Mouse (Mus musculus) heart, adult 8-10 months (tissue): Measurements from ENCODE around the gene Cd300e. TPM values are rescaled to one million over a fixed set of nuclear protein-coding genes. Genes with fewer than 3 reads are reported as not detected.
"Not testable (repeated sequence)": the region's sequence is repeated elsewhere in the genome, so short reads cannot be mapped to it uniquely, and the experiment has no call there.

Experiments used
- DNase-seq: peaks from one replicate; pipeline ENCODE4 v3.0.0; 2022; ENCODE audit warnings: low spot score
- total RNA-seq, 4 experiments: library from RNA; stranded (reverse); gene quantifications; 2 replicates each; pipeline ENCODE4 v1.2.4; 2022

Gene Cd300e
- total RNA-seq, 4 experiments from 2014 or later = 0.25 to 0.40 (median 0.32) TPM

GRCm38 (mm10) chr11:115082196-115082595 is 20.2 kb upstream of the Cd300e start:
- no peak for DNase-seq

GRCm38 (mm10) chr11:115081373-115081772 is 19.4 kb upstream of the Cd300e start:
- no peak for DNase-seq

GRCm38 (mm10) chr11:115080886-115081285 is 18.9 kb upstream of the Cd300e start:
- peak; percentile 43 for DNase-seq

- no peak for DNase-seq
These were observed 16.7 kb upstream of the Cd300e start for GRCm38 (mm10) chr11:115078680-115079079.

GRCm38 (mm10) chr11:115077436-115077835 is 15.5 kb upstream of the Cd300e start:
- no peak for DNase-seq

- no peak for DNase-seq
These were observed 13.9 kb upstream of the Cd300e start for GRCm38 (mm10) chr11:115075859-115076258.

GRCm38 (mm10) chr11:115075407-115075806 is 13.4 kb upstream of the Cd300e start:
- DNase-seq = no peak

GRCm38 (mm10) chr11:115073002-115073401 is 11.0 kb upstream of the Cd300e start:
- no peak for DNase-seq

- peak; percentile 62 for DNase-seq
These were observed 9.8 kb upstream of the Cd300e start for GRCm38 (mm10) chr11:115071631-115072294.

GRCm38 (mm10) chr11:115071015-115071551 is 9.1 kb upstream of the Cd300e start:
- no peak for DNase-seq

- peak; percentile 13 for DNase-seq
These were observed 4.8 kb upstream of the Cd300e start for GRCm38 (mm10) chr11:115066768-115067167.

- no peak for DNase-seq
These were observed 2.2 kb downstream of the Cd300e start for GRCm38 (mm10) chr11:115059797-115060196.

GRCm38 (mm10) chr11:115058701-115059100 is 3.3 kb downstream of the Cd300e start:
- no peak for DNase-seq

GRCm38 (mm10) chr11:115054537-115054936 is 7.4 kb downstream of the Cd300e start:
- DNase-seq = no peak

GRCm38 (mm10) chr11:115052991-115053390 is 9.0 kb downstream of the Cd300e start:
- no peak for DNase-seq

- no peak for DNase-seq
These were observed 9.8 kb downstream of the Cd300e start for GRCm38 (mm10) chr11:115052206-115052605.

GRCm38 (mm10) chr11:115049282-115049895 is 12.6 kb downstream of the Cd300e start:
- no peak for DNase-seq

GRCm38 (mm10) chr11:115048259-115048658 is 13.7 kb downstream of the Cd300e start, which contains the start of gene Cd300ld3:
Gene Cd300ld3, minus strand, starts transcription at chr11:115048409.
- DNase-seq = no peak

GRCm38 (mm10) chr11:115037669-115038068 is 24.3 kb downstream of the Cd300e start, which contains the start of gene Cd300ld5:
Gene Cd300ld5, minus strand, starts transcription at chr11:115037769.
- not testable (repeated sequence) for DNase-seq

- DNase-seq = not testable (repeated sequence)
These were observed 35.1 kb downstream of the Cd300e start, which contains the start of gene Cd300ld4 for GRCm38 (mm10) chr11:115026912-115027311. Gene Cd300ld4, minus strand, starts transcription at chr11:115027012.

GRCm38 (mm10) chr11:115016093-115016492 is 45.9 kb downstream of the Cd300e start, which contains the start of gene Cd300ld2:
Gene Cd300ld2, minus strand, starts transcription at chr11:115016193.
- DNase-seq = not testable (repeated sequence)

GRCm38 (mm10) chr11:115004070-115004469 is 57.9 kb downstream of the Cd300e start:
- peak; percentile 23 for DNase-seq
